20 mouse cellular contexts compared by ENCODE assay signal in the genomic region with DNA sequence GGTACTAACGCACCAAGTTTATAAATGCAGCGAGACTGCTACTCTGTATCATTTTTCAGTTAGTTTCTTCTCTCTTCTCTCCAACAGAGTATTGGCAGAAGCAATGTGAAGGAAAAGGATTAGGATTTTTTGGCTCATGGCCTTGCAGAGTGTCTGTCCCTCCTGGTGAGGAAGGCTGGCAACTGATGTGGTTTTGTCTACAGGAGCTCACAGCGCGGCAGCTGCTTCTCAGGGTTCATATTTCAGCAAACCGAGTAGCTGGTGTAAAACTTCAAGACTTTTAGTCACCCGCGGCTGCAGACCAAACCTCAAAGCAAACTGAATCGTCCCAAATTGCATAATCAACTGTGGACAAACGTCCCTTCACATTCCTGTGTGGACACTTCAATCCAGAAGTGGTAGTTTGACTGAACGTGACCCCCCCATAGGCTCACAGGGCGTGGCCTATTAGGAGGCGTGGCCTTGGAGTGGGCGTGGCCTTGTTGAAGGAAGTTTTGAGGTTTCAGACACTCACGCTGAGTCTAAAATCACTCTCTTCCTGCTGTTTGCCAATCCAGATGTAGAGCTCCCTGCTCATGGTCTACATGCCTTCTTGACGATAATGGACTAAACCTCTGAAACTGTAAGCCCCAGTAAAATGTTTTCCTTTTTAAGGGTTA.
A peak's percentile ranks its signal among the peaks of the same experiment; 100 is the strongest.
DNase-seq lines count a peak whose midpoint lies in the region; ATAC-seq and TF ChIP-seq lines count a peak whose summit lies in the region.
"Had no signal": no experiment of that assay in that cellular context is flagged by ENCODE, and none has a peak within 500 bp of the region (broad histone marks: within the 10 kb centered on the region; RNA-seq: fewer than 3 reads in every experiment).

No protein-coding gene starts in this region.

- H3K4me1 ChIP-seq in embryonic facial prominence, embryonic 14.5 days (ENCODE audit: control insufficient read depth, insufficient read depth, low read length): no peaks in the 10 kb centered on the region
- peaks cover 8% of the 10 kb centered on the region for H3K4me1 ChIP-seq in embryonic facial prominence, embryonic 10.5 days
- no peaks in the 10 kb centered on the region for H3K4me1 ChIP-seq in lung, embryonic 14.5 days (ENCODE audit: insufficient read depth)
- H3K4me1 ChIP-seq in small intestine, adult 2 months (ENCODE audit: control insufficient read depth, insufficient read depth, insufficient read length, low read length): peaks cover 32% of the 10 kb centered on the region

- no peak for TF ChIP-seq POLR2A in small intestine, adult 2 months (IDR thresholded peaks at IDR 0.05; ENCODE audit: low read depth, low read length)

- ATAC-seq in embryonic facial prominence, embryonic 14.5 days (ENCODE audit: low read depth): peak; percentile 60
- ATAC-seq in lung, embryonic 14.5 days (ENCODE audit: insufficient read depth): no peak
- ATAC-seq: liver, postnatal 0 days had no signal

- H3K27ac ChIP-seq in embryonic facial prominence, embryonic 14.5 days (replicated peaks; ENCODE audit: low read depth, low read length): no peak overlapping the region
- H3K27ac ChIP-seq in embryonic facial prominence, embryonic 10.5 days (replicated peaks): no peak overlapping the region
- no peak overlapping the region for H3K27ac ChIP-seq in lung, embryonic 14.5 days (ENCODE audit: low read depth)
- 0 out of 2 replicates have a peak overlapping the region, but pooled peaks have one; percentile 4 for H3K27ac ChIP-seq in small intestine, adult 2 months (ENCODE audit: insufficient read depth, low read depth, low read length)
- H3K27ac ChIP-seq: embryonic facial prominence, embryonic 13.5 days; forebrain, embryonic 10.5 days; stomach, postnatal 0 days had no signal

- H3K27me3 ChIP-seq in embryonic facial prominence, embryonic 14.5 days (replicated peaks; ENCODE audit: control insufficient read depth, insufficient read depth, low read length): no peaks in the 10 kb centered on the region
- H3K27me3 ChIP-seq in embryonic facial prominence, embryonic 10.5 days (replicated peaks; ENCODE audit: low read depth, poor library complexity, severe bottlenecking): no peaks in the 10 kb centered on the region
- no peaks in the 10 kb centered on the region for H3K27me3 ChIP-seq in lung, embryonic 14.5 days (ENCODE audit: insufficient read depth, low read length)
- no peaks in the 10 kb centered on the region for H3K27me3 ChIP-seq in small intestine, adult 2 months (ENCODE audit: control insufficient read depth, insufficient read depth, low read length)
- H3K27me3 ChIP-seq: embryonic facial prominence, embryonic 13.5 days had no signal

- intact Hi-C loops in heart, postnatal 14 days (cut with DNase I): no loop called here

- no peak overlapping the region for H3K9ac ChIP-seq in embryonic facial prominence, embryonic 14.5 days (ENCODE audit: low read depth, low read length)
- no peak overlapping the region for H3K9ac ChIP-seq in lung, embryonic 14.5 days
- H3K9ac ChIP-seq: embryonic facial prominence, embryonic 13.5 days; liver, postnatal 0 days had no signal

- H3K4me2 ChIP-seq in embryonic facial prominence, embryonic 14.5 days (ENCODE audit: low read depth, low read length): no peak overlapping the region
- no peak overlapping the region for H3K4me2 ChIP-seq in lung, embryonic 14.5 days
- H3K4me2 ChIP-seq: embryonic facial prominence, embryonic 13.5 days had no signal

- no peak overlapping the region for H3K4me3 ChIP-seq in embryonic facial prominence, embryonic 14.5 days (ENCODE audit: low read depth, low read length)
- no peak overlapping the region for H3K4me3 ChIP-seq in embryonic facial prominence, embryonic 10.5 days
- H3K4me3 ChIP-seq in lung, embryonic 14.5 days (ENCODE audit: low read depth, low read length): no peak overlapping the region
- no peak overlapping the region for H3K4me3 ChIP-seq in small intestine, adult 2 months (ENCODE audit: low read depth, low read length)
- H3K4me3 ChIP-seq: embryonic facial prominence, embryonic 13.5 days; forebrain, embryonic 10.5 days had no signal

- DNase-seq in embryonic facial prominence, embryonic 14.5 days (ENCODE audit: low spot score): peak; percentile 83
- no peak for DNase-seq in embryonic facial prominence, embryonic 10.5 days (ENCODE audit: low spot score)
- DNase-seq in heart, adult 9 months (ENCODE audit: low spot score in 2 of 2): peak; percentile 5 to 6
- DNase-seq in heart, postnatal 14 days: no peak
- DNase-seq in lung, embryonic 14.5 days: peak; percentile 3
- DNase-seq in kidney, postnatal 36 days: no peak
- DNase-seq in embryo, embryonic 9.5 days (ENCODE audit: extremely low spot score): no peak
- DNase-seq: adrenal gland, postnatal 10 days; cerebellum, adult 11-12 months; heart, postnatal 36 days; kidney, adult 2 months; kidney, postnatal 14 days; layer of hippocampus, adult 9-11 months; liver; liver, postnatal 0 days; thymus, postnatal 25 days had no signal

- H3K9me3 ChIP-seq in embryonic facial prominence, embryonic 14.5 days (ENCODE audit: control insufficient read depth, low read length): 0 out of 2 replicates have a peak, but pooled peaks cover 9% of the 10 kb centered on the region
- H3K9me3 ChIP-seq in embryonic facial prominence, embryonic 10.5 days: no peaks in the 10 kb centered on the region
- no peaks in the 10 kb centered on the region for H3K9me3 ChIP-seq in lung, embryonic 14.5 days (ENCODE audit: low read depth, low read length)

- TF ChIP-seq CTCF in lung, embryonic 14.5 days (IDR thresholded peaks at IDR 0.05; ENCODE audit: low read depth): no peak
- no peak for TF ChIP-seq CTCF in small intestine, adult 2 months (IDR thresholded peaks at IDR 0.05; ENCODE audit: extremely low read depth, insufficient read length, insufficient replicate concordance, low read depth, low read length)

- H3K36me3 ChIP-seq in embryonic facial prominence, embryonic 14.5 days (ENCODE audit: control insufficient read depth, insufficient read depth, low read length): no peaks in the 10 kb centered on the region
- no peaks in the 10 kb centered on the region for H3K36me3 ChIP-seq in embryonic facial prominence, embryonic 10.5 days (replicated peaks)
- no peaks in the 10 kb centered on the region for H3K36me3 ChIP-seq in lung, embryonic 14.5 days (ENCODE audit: insufficient read depth)
- H3K36me3 ChIP-seq in small intestine, adult 2 months (ENCODE audit: control insufficient read depth, insufficient read depth, low read length): no peaks in the 10 kb centered on the region
- H3K36me3 ChIP-seq: embryonic facial prominence, embryonic 13.5 days; forebrain, embryonic 10.5 days had no signal

- WGBS in embryonic facial prominence, embryonic 14.5 days: 64% methylated on average over 15 of the region's 15 CpGs
- WGBS in embryonic facial prominence, embryonic 10.5 days: 86% methylated on average over 15 of the region's 15 CpGs
- WGBS in lung, embryonic 14.5 days: 67% methylated on average over 15 of the region's 15 CpGs
- 87% methylated on average over 15 of the region's 15 CpGs for WGBS in small intestine, adult 2 months

Comparison
In these comparisons a context has a peak if more than half of its experiments do, and no peak if none do; other contexts are left out.
1. DNase-seq: peak in embryonic facial prominence, embryonic 14.5 days (single experiment), heart, adult 9 months (2 of 2) and lung, embryonic 14.5 days (single experiment); none in embryonic facial prominence, embryonic 10.5 days (single experiment), heart, postnatal 14 days (0 of 2), kidney, postnatal 36 days (0 of 2) and embryo, embryonic 9.5 days (single experiment).